Mouse (Mus musculus): ENCODE data around the gene Glmn. TPM values are rescaled to one million over a fixed set of nuclear protein-coding genes. Genes with fewer than 3 reads are reported as not detected.

Glmn gene
- 10 to 100 TPM; 11.4 to 13.2 TPM for total RNA-seq (2021)

DNA sequence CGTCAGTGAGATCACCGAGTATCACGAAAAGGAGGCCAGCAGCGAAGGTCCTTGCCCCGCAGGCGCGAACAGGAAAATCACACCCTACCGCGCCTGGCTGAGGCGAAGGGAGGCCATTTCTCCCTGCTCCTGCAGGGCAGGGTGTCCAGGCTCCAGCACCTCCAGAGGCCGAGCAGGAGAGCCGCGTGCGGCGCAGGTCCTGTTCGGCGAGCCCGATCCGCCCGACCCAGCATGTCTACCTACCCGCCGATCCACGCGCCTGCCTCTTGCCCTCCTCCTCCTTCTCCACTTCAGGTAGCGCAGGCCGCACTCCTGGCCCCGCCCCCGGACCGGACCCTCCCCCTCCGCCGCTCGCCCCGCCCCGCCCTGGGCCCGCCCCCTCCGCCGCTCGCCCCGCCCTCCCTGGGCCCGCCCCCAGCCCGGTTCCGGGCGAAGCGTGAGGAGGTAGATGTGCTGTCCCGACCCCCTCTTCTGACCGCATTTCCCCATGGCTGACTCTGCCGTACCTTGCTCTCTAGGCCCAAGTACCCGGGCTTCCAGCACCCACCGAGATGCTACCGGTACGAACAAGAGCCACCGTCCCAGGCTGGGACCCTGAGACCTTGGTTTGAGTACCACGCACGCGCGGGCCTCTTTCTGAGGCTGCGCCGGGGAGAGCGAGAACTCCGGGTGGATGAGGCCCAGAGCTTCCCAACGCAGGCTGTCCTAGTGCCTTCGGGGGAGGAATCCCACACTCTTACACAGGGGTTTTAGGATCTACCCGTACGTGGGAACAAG lies at the start of gene Glmn, which contains the start of gene Rpap2:
Gene Glmn, minus strand, starts transcription at position 588 of the 777 bp plus-strand sequence.
Gene Rpap2, plus strand, starts transcription at position 73 of the 777 bp plus-strand sequence.
- peak; percentile 84 for DNase-seq

DNA sequence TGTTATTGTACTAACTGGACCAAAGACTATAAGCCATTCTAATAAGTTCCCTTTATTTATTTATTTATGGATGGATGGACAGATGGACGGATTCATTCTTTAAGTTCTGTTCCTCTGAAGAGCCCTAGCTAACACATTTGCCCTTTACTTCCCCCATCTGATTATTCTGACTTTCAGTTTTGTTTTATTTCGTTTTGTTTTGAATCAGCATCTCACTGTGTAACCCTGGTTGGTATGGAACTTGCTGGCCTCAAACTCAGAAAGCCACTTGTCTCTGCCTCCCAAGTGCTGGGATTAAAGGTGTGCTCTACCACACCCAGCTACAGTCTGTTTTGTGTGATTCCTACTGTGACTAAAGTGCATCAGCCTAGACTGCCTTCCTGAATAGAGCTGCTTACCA lies 48.2 kb upstream of the Glmn start:
- no peak for DNase-seq

DNA sequence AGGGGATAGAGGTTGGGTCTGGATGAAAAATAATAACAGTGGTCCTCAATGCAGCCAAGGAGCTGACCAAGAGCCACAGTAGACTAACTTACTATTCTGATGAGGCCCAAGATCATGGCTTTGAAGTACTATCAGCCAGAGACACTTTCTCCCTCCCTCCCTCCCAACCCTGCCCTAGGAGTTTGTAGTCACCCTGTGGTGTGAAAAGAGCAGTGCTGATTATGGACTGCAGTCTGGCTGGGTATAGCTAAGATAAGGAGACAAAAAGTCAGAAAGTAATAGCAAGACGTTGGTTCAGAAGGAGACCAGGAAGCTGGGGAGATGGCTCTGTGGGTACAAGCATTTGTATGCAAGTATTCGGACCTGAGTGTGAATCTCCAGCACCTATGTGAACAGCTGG lies 46.9 kb upstream of the Glmn start:
- DNase-seq, result no peak

DNA sequence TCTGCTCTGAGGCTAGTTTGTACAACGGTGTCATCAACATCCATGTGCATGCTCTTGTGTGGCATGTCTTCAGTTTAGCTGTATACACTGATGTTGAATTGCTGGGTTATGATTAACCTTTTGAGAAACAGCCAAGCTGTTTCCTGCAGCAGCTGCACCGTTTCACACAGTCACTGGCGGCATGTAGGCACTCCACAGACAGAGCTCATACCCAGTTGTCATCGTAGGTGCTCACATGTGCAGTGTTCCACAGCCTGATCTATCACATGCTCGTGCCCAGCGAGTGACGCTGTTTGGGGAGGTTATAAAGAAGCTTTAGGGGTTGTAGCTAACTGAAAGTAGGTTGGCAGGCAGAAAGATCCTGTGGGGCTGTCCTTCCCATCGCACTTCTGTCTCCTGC lies 40.7 kb upstream of the Glmn start:
- no peak for DNase-seq

DNA sequence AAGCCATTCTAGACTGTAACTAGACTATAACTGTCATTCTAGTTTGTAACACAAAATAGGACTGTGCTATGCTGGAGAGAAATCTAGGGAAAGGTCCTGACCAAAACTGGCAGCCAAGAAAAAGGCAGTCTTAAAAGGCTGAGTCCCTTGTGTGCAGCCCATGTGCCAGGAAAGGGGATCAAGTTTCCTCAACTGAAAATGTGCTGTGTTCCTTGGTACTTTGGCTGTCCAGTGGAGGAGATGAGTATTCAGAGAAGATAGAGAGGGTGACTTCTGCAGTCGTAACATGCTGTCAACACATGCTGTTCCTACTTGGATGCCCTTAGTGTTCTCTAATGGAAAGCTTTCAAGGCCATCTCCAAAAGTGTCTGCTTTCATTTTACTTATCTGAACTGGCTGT lies 39.4 kb upstream of the Glmn start:
- no peak for DNase-seq

DNA sequence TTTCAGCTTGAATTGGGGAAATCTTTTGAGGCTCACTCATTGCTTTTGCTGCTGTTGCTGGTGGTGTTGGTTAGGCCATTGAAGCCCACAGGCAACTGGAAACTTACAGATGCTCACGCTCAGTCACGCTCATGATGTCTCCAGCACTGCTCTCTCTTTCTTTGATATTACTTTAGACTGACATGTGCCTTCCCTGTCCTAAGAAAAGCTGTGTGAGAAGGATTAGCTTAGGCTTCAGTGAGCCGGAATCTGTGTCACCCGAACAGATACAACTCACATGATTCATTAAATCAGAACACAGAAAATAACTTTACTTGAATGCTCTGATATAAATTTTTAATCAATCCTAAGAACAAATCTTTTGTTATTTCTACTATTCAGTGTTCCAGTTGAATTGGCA lies 36.0 kb upstream of the Glmn start:
- DNase-seq, result no peak

DNA sequence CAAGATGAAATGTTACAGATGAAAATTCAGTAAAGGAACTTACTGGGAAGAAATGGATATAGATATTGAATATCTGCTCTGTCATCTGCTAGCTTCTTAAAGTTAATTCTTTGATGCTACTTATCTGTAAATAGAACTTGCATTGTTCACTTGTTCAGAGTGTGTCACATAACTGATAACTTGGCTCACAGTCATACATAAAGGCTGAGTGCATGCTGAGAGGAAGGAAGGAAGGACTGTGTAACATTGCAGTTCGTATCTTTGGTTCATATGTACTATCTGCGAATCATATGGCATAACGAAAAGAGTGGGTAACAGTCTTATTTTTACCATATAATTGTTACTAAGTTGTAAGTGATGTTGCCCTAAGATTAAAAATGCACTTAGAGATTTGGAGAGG lies 23.6 kb upstream of the Glmn start:
- no peak for DNase-seq

DNA sequence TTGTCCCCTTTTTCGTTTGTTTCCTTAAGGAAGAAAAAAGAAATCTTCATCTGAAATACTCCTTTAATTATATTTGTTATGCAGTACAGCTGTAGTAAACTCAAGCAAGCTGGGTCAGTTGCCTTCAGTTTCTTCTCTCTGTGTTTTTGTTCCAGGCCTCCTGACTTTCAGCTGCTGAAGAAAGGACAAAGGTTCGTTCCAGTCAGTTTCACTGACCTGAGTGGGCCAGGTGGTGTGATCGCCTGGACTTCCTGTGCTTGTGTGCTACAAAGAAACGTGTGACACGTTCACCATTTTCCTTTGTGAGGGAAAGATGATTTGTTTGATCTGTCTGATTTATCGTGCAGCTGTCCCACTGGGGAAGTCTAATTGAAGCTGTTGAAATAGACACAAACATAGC lies 20.3 kb upstream of the Glmn start:
- DNase-seq, result no peak

DNA sequence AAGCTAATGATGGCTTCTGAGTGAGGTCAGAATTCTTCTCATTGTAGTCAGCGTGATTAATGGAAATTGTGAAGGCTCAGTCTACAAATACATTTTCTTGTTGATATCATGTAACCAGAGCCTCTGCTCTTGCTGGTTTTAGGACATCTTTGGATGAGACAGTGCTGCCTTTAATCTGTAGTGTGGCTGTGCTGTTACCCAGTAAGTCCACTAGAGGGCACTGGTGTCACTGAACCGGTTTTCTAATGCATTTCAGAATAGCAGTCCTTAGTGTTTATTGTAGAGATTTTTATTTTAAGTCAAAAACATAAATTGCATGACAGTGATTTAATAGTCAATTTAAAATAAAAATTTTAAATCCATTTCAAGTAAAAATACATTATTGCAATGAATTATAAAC lies 13.5 kb upstream of the Glmn start:
- DNase-seq, result peak; percentile 63

DNA sequence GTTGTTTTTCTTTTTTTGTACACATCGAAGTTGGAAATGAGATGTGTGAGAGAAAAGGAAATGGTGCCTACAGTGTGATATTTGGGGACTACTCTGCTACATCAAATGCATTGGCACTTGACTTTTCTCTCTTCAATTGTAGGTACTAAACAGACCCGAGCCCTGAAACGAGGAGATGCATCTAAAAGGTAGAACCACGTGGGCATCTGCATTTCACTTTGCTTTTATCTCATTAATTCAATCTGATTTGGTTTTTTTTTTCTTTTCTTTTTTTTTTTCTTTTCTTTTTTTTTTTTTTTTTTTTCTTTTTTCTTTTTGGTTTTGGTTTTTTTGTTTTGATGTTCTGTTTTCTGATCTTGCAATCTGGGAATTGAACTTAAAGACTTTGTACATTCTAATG lies 692 bp upstream of the Glmn start:
- no peak for DNase-seq

DNA sequence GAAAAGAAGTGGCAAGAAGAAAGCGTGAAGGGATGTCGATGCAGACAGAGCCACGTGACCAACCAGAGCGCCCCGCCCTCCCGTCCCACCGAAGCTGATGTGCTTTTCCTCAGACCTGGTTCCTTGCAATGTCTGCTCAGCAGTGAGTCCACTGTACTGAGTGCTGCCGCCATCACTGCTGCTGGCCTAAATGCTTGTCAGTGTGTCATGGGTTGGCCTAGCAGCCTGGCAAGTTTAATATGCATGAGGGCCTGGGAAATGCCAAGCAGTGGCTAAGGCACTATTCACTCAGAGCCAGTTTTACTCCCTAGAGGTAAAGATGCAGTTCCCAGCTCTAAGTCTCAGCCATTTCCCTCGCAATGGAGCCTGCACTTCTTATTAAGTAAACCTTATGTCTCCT lies 28.5 kb downstream of the Glmn start:
- no peak for DNase-seq

DNA sequence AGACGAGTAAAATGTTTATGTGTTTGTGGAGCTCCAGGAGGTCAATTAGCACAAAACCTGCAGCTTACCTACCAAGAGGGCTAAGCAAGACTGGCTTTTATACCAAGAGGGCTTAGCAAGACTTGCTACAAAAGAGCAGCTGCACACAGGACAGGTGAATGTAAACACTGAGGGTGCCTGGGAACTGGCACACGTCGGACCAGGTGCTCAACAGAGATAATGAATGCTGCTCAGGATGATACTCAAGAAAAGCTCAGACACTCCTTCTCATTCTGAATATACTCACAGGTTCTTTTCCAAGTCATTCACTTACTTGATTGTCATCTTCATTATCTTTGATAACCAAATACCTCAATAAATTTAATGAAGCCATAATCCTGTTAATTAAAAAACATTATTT lies 40.7 kb downstream of the Glmn start:
- DNase-seq, result no peak

DNA sequence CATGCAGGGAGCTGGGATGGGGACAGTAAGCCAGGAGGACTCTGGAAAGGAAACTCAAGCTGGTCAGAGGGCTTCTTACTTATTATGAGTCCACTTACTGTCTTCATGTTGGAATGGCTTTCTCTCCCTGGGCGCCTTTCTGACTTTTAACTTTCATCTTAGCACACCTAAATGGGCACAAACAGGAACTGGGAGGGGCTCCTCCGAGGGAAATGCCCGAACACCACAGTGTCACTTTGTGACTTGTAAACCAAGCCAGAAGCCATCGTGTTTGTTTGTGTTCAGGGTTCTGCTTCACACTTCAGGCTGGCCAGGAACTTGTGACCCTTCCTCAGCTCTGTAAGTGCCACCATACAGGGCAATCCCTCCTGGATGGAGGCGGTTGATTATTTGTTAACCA lies 43.4 kb downstream of the Glmn start:
- DNase-seq, result no peak

DNA sequence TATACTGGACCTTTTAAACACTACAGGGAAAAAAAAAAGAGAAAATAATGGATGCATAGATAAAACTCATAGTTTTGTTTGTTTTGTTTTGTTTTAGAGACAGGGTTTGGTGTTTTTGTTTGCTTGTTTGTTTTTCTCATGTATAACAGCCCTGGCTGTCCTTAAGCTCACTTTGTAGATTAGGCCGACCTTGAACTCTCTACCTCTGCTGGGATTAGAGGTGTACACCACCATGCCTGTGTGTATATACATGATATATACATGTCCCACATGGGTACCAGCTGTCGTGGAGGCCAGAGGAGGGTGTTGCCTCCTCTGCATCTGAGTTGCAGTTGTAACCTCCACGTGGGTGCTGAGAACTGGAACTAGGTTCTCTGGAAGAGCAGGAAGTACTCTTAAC lies 49.2 kb downstream of the Glmn start:
- DNase-seq, result no peak

DNA sequence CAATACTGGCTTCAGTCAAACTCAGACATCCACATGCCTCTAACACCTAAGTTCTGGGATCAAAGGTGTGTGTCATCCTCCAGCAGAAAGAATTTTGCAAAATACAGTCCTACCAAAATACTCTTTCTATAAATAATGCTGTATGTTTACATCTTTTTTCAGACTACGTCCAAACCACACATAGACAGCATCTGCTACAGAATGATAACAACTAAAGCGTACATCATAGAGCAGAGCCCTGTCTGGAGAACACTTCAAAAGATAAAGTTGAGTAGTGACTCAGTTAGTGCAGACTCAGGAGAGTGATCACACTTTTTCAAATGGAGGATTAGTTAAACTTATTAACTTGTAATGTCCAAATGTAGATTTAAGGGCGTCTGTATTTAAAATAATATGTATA lies 49.7 kb downstream of the Glmn start:
- no peak for DNase-seq

DNA sequence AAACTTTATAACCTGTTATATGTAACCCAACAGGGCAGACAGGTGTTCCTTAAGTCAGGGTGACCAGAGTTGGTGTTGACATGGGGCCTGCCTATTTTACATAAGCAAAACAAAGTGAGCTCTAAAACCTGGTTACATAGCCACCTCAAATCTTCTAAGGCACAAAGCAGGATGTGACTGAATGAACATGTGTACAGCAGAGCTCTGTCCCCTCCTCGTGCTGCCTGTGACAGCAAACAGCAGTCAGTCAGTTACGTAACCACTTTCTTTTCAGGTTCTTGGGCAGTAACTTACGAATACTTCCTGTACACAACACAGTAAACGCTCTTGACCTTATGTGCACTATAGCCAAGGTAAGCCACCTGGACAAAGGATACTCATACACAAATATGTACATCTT lies 51.8 kb downstream of the Glmn start:
- DNase-seq, result no peak

DNA sequence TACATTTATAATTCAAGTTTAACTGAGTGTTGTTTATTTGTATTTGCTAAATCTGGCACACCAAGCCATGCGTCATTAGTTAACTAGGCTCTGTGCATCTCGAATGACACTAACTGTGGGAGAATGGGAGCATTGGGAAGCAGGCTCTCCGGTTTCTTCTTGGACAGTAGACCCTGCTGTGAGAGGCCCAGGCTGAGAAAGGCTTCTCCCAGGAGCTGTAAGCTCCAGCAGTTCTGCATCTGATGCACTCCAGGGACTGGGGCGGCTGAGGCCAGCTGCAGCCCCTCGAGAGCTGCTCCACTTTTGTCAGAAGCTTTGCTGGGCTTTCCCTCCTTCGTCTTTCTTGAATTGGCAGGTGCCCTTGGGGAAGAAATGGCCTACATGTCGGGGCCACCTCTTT lies 56.0 kb downstream of the Glmn start:
- DNase-seq, result peak; percentile 11

DNA sequence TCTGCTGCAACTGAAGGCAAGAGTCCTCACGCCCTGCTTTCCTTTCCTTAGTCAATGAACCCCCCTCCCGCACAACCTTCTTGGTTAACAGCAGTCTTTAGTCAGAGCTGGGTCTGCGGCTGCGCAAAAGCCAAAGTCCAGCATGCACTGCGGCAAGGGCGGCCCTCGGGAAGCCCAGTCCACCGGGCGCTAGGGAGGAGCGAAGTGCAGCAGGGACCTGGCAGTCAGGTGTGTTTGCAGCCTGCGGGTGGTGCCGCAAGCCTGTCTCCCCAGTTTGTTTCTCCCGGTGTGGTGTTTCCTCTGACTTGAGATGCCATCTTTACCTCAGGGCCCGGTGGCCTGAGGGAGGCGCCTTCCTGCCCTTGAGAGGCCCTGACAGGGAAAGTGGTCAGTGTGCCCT lies 63.1 kb downstream of the Glmn start, which contains the start of gene 1700028K03Rik:
Gene 1700028K03Rik, plus strand, starts transcription at position 129 of the 400 bp plus-strand sequence.
- no peak for DNase-seq

DNA sequence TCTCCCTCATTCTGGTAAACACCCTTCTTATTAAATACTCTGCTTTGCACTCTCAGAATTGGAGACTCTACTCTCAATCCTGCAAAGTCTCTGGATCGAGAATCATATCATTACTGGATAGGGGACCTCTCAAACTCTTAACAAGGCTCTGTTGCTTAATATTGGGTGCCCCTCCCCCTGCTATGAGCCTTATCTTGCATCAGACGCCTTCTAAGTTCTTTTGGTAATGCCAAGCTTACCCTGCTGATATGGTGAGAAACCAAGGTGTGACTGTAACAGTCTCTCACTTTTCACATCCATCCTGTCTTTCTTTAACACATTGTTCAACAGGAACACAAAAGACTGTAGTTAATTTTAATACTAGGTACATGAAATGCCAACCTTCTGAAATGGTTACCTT lies 64.1 kb downstream of the Glmn start:
- no peak for DNase-seq

DNA sequence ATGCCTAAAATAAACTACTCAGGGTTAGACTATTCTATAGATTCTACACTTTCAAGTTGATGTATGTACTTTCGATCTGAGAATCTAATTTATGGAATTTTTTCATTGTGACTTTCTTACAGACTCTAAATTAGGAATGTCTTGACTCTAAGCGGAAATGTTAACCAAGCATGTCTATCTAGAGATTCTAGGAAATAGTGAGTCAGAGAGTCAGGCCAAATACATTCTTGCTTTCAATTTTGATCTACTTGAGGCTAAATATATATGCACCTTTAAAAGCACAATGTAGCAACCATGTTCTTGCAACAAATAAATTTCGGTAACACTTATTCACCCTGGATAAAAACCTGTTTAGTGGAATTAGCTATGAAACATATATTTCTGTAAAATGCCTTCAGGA lies 68.8 kb downstream of the Glmn start:
- no peak for DNase-seq

DNA sequence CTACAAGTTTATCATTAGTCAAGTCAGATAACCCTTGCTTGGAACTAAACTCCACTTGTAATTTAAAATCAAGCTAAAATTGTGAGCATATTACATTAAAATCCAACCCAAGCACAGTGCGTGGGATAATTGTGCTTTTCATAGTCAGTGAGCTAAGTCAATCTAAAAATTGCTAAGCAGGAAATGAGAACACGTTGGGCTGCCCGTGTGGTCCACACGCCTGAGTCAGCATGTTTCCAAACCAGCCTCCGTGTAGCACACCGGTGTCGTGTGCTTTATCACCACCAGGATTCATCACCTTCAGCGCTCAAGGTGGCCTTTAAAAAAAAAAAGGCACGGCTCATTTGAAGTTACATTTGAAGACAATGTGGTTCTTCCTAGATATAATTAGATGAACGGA lies 73.4 kb downstream of the Glmn start:
- no peak for DNase-seq

DNA sequence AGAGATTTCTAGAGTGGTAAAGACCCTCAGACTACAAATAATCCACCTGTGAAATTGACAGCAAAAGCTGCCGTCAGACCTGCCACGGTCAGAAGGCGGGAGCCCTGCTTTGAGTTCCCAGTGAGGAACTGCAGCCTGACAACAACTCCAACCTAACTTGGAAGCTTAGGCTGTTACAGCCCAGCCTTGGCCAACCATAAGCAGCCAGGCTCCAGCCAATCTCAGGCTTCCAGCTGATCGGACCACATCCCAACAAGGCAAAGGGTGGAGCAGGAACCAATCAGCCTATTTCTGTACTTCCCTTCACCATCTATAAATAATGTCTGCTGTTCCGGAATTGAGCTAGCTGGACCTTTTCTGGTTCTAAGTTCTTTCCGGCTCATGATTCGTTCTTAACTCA lies 75.8 kb downstream of the Glmn start:
- peak; percentile 57 for DNase-seq

DNA sequence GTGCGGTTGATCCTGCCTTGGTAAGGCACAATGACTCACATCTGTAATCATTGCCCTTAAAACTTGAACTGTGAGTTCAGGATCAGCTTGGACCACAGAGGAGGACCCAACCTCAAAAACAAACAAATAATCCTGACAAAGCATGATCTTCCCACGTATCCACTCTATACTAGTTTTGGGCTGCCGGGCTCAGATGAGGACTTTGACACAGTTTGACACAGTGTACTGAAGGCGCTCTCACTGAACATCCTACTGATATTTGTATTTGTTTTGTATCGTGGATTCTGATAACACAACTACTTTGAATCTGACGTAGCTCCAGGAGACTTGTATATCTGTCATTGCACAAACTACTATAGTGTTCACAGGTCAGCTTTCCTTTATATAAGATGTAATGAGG lies 76.3 kb downstream of the Glmn start:
- DNase-seq, result no peak

DNA sequence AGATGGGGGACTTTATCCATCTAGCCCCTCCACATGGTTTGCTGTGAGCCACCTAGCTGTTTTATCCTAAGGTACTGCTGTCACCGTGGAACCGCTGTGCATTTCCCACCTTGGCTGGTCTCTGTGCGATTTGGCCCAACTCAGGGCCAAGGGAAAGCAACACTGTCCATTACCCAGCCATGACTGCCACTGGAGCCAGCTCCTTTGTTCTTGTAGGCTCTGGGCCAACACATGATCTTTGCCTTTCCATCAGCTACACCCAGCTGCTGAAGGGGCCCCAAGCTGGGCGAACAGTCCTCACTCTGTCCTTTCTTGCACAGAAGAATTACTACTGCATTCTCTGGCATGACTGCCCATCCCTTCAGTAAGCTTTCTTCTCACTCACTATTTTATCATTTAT lies 79.1 kb downstream of the Glmn start:
- no peak for DNase-seq

DNA sequence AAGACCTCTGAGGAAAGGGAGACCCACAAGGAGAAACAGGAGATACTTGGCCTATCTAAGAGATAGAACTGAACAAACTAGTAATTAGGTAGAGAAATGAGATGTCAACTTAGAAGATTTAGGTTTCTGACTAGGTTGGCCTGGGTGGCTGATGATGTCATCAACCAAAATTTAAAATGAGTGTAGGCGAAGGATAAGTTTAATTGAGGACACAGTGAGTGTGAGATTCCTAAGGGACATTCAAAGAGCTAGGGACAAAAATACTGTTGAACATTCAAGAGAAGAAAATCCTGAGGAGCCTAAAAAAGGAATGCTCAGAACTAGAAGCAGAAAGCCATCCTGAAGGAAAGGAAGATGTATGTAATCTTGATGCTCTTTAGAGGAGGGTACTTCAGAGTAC lies 81.6 kb downstream of the Glmn start:
- no peak for DNase-seq
